Mouse (Mus musculus): ENCODE data around the gene Scyl2. TPM values are rescaled to one million over a fixed set of nuclear protein-coding genes. Genes with fewer than 3 reads are reported as not detected.
"Not testable (repeated sequence)": the region's sequence is repeated elsewhere in the genome, so short reads cannot be mapped to it uniquely, and the experiment has no call there.

The Scyl2 gene
- total RNA-seq, 2 experiments from 2014 or later, result 15.0 to 18.6 TPM

DNA sequence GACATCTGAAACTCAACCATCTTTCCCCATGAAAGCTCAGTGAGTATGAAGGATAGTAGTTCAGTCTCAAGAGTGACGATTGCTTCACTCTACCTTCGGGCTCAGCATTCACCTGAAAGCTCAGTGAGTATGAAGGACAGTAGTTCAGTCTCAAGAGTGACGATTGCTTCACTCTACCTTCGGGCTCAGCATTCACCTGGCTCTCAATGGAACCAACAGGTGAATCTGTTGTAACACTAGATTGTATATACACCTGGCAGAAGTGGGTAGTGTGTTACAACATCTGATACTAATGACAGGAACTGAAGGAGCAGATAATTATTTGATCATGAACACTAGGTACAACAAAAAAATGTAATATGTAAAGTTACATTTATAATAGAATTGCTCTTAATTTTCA lies 4.4 kb downstream of the Scyl2 start:
- DNase-seq (ENCODE audit: low spot score in 2 of 2), result no peak

DNA sequence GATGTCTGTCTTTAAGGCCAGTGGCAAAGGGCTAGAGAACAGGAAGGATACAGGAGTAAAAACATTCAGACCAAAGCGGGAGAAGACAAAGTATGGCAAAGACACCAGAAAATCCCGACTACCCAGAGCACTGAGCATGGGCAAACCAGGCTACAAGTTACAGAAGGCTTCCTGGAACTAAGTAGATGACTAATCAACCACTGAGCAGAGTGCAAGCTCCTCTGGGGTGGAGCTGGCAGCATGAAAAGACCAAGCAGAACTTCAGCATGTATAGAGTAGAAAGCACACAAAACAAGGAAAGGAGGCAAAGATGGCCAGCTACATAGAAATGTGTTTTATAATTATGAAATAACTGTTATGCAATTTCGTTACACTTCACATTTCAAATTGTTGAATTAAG lies 5.6 kb downstream of the Scyl2 start:
- DNase-seq (ENCODE audit: low spot score in 2 of 2), result no peak

- DNase-seq (ENCODE audit: low spot score in 2 of 2), result no peak
Observed at GRCm38 (mm10) chr10:89679448-89679847, 6.6 kb downstream of the Scyl2 start.

GRCm38 (mm10) chr10:89678054-89678453 lies 8.0 kb downstream of the Scyl2 start:
- no peak for DNase-seq (ENCODE audit: low spot score in 2 of 2)

GRCm38 (mm10) chr10:89676609-89677008 lies 9.5 kb downstream of the Scyl2 start:
- no peak for DNase-seq (ENCODE audit: low spot score in 2 of 2)

DNA sequence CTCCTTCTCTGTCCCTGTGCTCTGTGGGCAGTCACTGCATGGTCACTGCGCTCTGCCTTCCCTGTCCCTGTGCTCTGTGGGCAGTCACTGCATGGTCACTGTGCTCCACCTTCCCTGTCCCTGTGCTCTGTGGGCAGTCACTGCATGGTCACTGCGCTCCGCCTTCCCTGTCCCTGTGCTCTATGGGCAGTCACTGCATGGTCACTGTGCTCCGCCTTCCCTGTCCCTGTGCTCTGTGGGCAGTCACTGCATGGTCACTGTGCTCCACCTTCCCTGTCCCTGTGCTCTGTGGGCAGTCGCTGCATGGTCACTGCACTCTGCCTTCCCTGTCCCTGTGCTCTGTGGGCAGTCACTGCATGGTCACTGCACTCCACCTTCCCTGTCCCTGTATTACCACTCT lies 15.7 kb downstream of the Scyl2 start:
- DNase-seq (ENCODE audit: low spot score in 2 of 2), result not testable (repeated sequence)

DNA sequence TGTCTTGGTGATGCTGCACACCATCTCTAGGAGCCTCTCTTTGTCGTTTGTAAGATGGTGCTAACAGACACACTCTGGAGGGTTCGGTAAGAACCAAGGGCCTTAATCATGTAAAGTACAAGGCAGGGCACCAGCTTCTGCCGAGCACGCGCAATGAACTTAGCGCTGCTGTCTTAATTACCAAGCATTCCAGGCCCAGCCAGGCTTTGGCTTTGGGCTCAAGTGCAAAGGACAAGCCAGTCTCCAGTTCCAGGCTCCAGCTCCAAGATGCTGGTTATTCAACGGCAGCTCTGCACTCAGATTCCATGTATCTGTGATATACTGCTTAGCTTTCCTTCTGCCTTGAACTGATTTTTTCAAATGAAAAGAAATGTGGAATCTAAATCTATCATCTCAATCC lies 18.5 kb downstream of the Scyl2 start:
- no peak for DNase-seq (ENCODE audit: low spot score in 2 of 2)

DNA sequence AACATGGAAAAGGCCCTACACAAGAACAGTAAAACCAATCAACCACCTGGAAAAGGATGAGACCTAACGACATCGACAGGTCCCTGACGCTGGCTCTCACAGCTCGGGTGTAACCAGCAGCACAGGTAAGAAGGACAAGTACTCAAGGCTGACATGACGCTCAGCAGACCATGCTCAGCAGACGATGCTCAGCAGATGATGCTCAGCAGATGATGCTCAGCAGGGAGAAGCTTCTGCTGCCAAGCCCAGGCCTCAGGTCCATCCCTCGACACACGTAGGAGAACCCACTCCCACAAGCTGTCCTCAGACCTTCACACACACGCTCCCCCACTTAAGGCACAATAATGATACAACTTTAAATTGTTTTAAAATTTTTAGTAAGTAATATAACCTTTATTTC lies 20.4 kb downstream of the Scyl2 start:
- no peak for DNase-seq (ENCODE audit: low spot score in 2 of 2)

DNA sequence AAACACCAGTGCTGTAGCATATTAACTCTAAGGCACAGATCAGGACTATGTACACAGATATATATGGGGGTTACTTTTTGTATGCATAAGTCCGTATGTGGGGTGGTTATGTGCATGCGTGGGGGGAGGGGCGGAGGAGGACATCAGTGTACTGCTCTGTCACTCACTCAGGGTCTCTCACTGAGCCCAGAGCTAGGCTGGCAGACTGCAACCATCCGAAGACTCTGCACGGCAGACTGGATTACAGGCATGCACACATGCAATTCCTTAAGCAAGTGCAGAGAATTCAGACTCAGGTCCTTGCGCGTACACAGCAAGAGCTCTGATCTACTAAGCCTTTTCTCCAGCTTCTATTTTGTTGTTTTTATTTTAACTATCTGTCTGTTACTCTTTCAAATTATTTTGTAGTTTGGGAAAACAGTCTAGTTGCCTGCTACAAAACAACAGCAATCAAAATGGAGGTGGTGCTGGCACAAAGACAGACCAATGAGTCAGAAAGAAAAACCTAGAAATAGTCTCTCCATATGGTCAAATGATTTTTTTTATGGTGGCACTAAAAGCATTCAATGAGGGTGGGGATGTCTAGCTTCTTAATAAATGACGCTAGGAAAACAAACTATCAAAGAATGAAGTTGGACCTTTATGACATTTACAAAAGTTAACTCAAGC lies 21.0 kb downstream of the Scyl2 start:
- no peak for DNase-seq (ENCODE audit: low spot score in 2 of 2)

DNA sequence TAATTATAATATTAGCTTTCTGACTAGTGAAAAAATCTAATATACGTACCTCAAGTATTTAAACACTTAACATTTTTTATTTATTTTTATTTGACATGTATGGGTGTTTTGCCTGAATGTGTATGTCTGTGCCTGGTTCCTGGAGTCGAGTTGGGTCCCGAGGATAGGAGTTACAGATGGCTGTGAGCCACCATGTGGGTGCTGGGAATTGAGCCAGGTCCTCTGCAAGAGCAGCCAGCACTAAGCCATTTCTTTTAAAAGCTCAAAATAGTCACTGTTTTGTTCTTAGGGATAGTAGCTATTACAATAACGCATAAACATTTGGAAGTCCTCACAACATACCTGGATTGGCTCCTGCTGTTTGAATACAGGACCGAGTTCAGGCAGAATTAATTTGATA lies 29.7 kb downstream of the Scyl2 start:
- DNase-seq (ENCODE audit: low spot score in 2 of 2), result no peak

DNA sequence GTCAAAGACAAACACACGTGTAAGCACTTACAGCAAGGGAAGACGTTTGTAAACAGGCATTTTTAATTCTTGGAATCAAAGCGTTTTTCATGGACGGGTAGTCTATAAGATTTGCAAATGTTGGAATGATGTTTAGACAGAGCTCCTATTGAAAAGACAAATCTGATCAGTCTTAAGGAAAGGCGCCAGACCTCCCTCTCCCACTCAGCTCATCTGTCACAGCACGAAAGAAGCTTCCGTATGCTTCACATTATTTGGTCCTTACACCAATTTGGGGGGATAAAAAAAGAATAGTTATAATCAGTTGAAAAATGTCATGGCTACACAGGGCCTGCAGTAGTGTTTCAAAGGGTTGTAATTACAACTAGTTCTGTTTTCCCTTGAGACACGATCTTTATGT lies 33.2 kb downstream of the Scyl2 start:
- DNase-seq (ENCODE audit: low spot score in 2 of 2), result no peak

DNA sequence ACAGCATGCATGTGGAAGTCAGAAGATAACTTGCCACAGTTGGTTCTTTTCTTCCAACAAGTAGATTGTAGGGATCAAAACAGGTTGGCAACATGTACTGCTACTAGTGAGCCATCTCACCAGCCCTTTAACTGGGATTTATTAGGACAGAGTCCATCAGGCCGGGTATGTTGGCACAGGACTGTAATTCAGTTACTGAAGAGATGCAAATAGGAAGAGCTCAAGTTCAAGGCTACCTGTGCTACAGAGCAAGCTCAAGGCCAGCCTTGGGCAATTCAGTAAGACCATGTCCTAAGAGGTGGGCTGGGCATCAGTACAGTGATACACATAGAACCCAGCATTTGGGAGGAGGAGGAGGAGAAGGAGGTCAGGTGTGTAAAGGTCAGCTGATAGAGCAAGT lies 34.4 kb downstream of the Scyl2 start:
- DNase-seq (ENCODE audit: low spot score in 2 of 2), result no peak

GRCm38 (mm10) chr10:89646918-89647317 lies 39.2 kb downstream of the Scyl2 start:
- no peak for DNase-seq (ENCODE audit: low spot score in 2 of 2)

DNA sequence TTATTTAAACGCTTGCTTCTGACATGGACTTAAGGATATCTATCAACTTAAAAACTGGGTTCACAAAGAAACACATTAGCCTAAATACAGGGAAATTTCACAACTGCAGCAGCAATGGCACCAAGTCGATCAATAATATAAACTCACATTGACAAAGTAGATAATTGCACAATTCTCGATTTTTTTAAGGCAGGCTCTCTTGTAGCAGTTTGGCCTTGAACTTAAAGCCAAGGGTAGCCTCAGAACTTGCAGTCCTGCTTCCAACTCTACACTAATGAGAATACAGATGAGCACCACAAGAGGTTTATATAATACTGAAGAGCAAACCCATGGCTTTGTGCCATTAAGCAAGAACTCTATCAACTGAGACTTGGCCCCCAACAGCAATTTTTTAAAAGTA lies 49.1 kb downstream of the Scyl2 start:
- DNase-seq (ENCODE audit: low spot score in 2 of 2), result no peak

DNA sequence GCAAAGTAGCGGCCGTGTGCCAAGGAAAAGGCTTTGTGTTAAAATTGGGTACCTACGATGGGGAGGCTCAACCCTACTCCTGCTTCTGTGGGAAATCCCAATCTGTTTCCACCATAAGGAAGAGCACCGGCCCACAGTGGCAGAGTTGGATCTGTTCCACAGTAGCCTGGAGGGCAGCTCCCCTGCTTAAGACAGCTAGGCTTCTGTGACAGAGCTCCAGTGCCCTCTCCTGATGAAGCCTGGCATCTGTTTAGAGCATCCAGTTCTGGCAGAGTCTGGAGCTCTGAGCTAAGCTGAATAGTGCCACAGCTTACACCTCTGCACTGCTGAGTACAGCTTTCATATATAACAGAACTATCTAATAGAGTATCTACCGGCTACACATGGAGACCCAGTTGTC lies 51.1 kb downstream of the Scyl2 start:
- no peak for DNase-seq (ENCODE audit: low spot score in 2 of 2)

- DNase-seq (ENCODE audit: low spot score in 2 of 2), result no peak
Observed at GRCm38 (mm10) chr10:89633736-89634426, 52.2 kb downstream of the Scyl2 start.

DNA sequence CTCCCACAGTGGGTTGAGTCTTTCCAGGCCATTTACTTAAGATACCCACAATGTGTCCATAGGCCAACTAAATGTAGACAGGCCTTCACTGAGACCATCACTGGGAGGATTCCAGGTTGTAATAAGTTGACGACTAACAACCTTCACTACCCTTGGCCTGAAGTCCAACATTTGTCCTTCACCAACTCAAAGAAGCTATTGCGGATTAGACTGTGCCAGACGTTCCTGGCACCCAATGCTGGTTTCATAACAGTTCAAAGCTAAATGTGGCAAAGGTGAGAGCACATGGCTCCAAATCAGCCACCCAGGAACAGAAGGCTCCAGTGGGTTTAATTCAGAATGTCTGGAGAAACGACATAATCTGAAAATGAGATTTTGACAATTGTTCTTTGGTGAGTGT lies 53.0 kb downstream of the Scyl2 start:
- no peak for DNase-seq (ENCODE audit: low spot score in 2 of 2)

DNA sequence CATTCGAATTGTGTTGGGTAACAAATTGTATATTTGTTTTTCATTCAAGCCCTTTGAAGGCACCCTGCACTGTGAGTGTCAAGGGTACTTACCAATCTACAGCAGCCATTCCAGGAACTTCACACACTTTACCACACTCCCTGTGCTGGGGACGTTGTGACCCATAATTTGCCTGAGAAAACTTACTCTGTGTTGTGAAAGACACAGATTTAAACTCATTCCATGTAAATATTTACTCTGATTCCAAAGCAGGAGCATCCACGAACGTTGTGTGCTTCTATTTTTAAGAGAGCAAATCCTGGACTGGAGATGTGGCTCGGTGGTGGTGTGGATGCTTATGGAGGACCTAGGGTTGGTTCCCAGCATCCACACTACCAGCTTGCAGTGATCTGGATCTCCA lies 54.3 kb downstream of the Scyl2 start:
- no peak for DNase-seq (ENCODE audit: low spot score in 2 of 2)

DNA sequence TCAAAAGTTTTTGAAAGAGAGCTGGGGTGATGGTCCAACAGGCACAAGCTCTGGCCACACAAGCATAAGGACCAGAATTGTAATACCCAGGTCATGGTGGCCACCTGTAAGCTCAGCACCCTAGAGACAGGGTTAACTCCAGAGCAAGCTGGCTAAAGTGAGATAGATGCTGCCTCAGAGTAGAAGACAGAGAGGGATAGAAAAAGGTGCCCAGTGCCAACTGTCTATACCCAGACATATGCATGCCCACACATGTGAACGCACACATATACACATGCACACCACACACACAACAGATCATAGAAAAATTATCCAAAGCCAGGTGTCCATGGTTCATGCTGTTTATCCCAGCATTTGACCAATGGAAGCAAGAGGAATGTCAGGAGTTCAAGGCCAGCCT lies 55.5 kb downstream of the Scyl2 start:
- DNase-seq (ENCODE audit: low spot score in 2 of 2), result no peak

DNA sequence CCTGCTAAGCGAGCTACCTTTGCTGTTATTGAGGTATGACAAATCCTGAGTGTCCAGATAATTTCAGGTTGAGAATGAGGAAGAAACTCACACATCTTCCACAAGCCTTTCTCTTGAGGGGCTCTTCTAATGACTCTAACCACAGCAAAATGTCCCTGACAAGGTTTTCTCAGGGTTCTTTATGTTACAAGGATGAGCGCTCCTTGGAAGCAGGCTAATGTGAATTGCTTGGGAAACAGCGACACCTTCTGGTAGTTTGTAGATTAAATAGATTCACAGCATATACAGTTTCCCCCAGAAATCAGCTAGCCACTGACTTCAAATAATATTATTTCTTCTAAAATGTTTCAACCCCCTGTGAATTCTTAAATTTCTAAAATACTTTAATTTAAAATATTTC lies 56.0 kb downstream of the Scyl2 start:
- DNase-seq (ENCODE audit: low spot score in 2 of 2), result peak in 1 of 2 experiments; percentile 17

DNA sequence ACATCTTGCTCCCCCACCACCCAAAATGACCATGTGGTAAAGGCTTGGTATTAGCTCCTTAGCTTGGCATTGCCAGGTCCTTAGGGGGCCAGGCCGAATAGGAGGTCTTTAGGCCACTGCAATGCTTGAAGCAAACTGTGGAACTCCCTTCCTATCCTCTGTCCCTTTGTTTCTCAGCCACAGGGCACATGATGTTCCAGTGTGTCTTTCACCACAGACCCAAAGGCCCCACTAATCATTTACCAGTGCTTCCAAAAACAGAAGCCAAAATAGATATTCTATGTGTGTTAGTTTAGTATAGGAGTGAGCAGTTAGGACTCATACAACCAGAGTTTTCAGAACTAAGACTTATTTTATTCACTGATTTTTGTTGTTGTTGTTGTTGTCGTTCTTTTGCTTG lies 59.4 kb downstream of the Scyl2 start:
- no peak for DNase-seq (ENCODE audit: low spot score in 2 of 2)

DNA sequence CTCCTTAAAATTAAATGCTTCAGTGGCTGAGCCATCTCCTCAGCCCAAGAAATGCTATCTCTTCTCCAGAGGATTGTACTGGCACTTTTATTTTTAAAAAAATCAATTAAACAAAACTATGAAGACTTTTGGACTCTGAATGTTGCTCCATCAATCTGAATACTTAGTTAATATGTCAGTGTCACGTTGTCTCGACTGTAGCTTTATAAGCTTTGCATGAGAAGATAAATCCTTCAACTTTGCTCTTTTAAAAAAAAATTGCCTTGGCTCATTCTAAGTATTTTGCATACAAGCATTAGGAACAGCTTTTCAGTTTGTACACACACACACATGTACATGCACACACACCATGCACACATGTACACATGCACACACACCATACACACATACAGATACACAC lies 61.9 kb downstream of the Scyl2 start:
- DNase-seq (ENCODE audit: low spot score in 2 of 2), result no peak

- no peak for DNase-seq (ENCODE audit: low spot score in 2 of 2)
Observed at GRCm38 (mm10) chr10:89621129-89621528, 65.0 kb downstream of the Scyl2 start, which contains the start of gene Slc17a8. TSS of gene Slc17a8 (minus strand) at chr10:89621253.

All from gastrocnemius, postnatal 4 days (tissue).